Mouse (Mus musculus): ENCODE data around the gene Camk2g. TPM values are rescaled to one million over a fixed set of nuclear protein-coding genes. Genes with fewer than 3 reads are reported as not detected.
"Not testable (repeated sequence)": the region's sequence is repeated elsewhere in the genome, so short reads cannot be mapped to it uniquely, and the experiment has no call there.

Gene Camk2g
- polyA plus RNA-seq, 1 experiment = 74.2 TPM

DNA sequence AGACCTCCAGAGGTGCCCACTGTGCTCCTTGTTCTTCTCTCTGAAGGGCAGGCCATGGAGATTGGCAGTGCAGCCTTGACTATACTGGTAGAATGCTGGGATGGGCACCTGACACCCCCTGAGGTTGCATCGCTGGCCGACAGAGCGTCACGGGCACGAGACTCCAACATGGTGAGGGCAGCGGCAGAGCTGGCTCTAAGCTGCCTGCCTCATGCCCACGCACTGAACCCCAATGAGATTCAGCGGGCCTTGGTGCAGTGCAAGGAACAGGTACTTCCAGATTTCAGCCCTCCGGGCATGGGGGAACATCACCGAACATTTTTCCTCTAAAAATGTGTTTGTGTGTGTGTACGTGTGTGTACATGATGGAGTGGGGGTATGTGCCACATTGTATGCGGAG, 74.1 kb downstream of the Camk2g start:
- peaks cover 80% of the 10 kb centered on the region for H3K36me3 ChIP-seq (ENCODE audit: control insufficient read depth, insufficient read depth)
- no peaks in the 10 kb centered on the region for H3K79me2 ChIP-seq (ENCODE audit: control insufficient read depth, insufficient read depth)
- H3ac ChIP-seq (ENCODE audit: control insufficient read depth, insufficient read length, low read depth) = no peak overlapping the region
- H3K4me3 ChIP-seq (ENCODE audit: insufficient read depth, poor library complexity, severe bottlenecking) = no peak overlapping the region
- TF ChIP-seq USF1 (IDR thresholded peaks at IDR 0.05; ENCODE audit: low read depth) (no peak), CEBPB (IDR thresholded peaks at IDR 0.05; ENCODE audit: low read depth) (no peak), CTCF (IDR thresholded peaks at IDR 0.05; ENCODE audit: control insufficient read depth, insufficient read depth, insufficient read length) (no peak), MYOG (IDR thresholded peaks at IDR 0.05; ENCODE audit: control insufficient read depth, extremely low read depth, insufficient read length) (no peak), MYOD1 (IDR thresholded peaks at IDR 0.05; ENCODE audit: control insufficient read depth, insufficient read length, low read depth) (no peak), FOSL1 (IDR thresholded peaks at IDR 0.05; ENCODE audit: insufficient read depth, low read length, poor library complexity, severe bottlenecking) (no peak), MAX (IDR thresholded peaks at IDR 0.05) (no peak)
- H3K79me3 ChIP-seq (ENCODE audit: low read depth) = no peaks in the 10 kb centered on the region
- H3K27me3 ChIP-seq (ENCODE audit: control insufficient read depth, insufficient read depth, insufficient read length) = no peaks in the 10 kb centered on the region

- no peaks in the 10 kb centered on the region for H3K79me3 ChIP-seq (ENCODE audit: low read depth)
- no peaks in the 10 kb centered on the region for H3K27me3 ChIP-seq (ENCODE audit: control insufficient read depth, insufficient read depth, insufficient read length)
- H3K36me3 ChIP-seq (ENCODE audit: control insufficient read depth, insufficient read depth) = peaks cover 80% of the 10 kb centered on the region
- H3K79me2 ChIP-seq (ENCODE audit: control insufficient read depth, insufficient read depth) = no peaks in the 10 kb centered on the region
- no peak overlapping the region for H3ac ChIP-seq (ENCODE audit: control insufficient read depth, insufficient read length, low read depth)
- TF ChIP-seq FOSL1 (IDR thresholded peaks at IDR 0.05; ENCODE audit: insufficient read depth, low read length, poor library complexity, severe bottlenecking) = no peak
- TF ChIP-seq CTCF (IDR thresholded peaks at IDR 0.05; ENCODE audit: control insufficient read depth, insufficient read depth, insufficient read length) = no peak
- no peak for TF ChIP-seq CEBPB (IDR thresholded peaks at IDR 0.05; ENCODE audit: low read depth)
- no peak for TF ChIP-seq MYOD1 (IDR thresholded peaks at IDR 0.05; ENCODE audit: control insufficient read depth, insufficient read length, low read depth)
- no peak for TF ChIP-seq MYOG (IDR thresholded peaks at IDR 0.05; ENCODE audit: control insufficient read depth, extremely low read depth, insufficient read length)
- TF ChIP-seq MAX (IDR thresholded peaks at IDR 0.05) = no peak
- TF ChIP-seq USF1 (IDR thresholded peaks at IDR 0.05; ENCODE audit: low read depth) = no peak
- no peak overlapping the region for H3K4me3 ChIP-seq (ENCODE audit: insufficient read depth, poor library complexity, severe bottlenecking)
Observed at GRCm38 (mm10) chr14:20718443-20718842, 75.4 kb downstream of the Camk2g start.

DNA sequence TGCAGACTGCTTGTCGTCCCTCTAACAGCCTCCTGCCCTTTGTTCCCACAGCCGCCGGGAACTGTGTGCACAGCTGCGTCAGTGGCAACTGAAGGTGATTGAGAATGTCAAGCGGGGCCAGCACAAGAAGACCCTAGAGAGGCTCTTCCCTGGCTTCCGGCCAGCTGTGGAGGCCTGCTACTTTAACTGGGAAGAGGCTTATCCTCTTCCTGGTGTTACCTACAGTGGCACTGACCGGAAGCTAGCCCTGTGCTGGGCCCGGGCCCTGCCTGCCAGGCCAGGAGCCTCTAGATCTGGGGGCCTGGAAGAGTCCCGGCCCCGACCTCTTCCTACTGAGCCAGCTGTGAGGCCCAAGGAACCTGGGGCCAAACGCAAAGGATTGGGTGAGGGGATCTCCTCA, 80.1 kb downstream of the Camk2g start:
- no peaks in the 10 kb centered on the region for H3K27me3 ChIP-seq (ENCODE audit: control insufficient read depth, insufficient read depth, insufficient read length)
- TF ChIP-seq USF1 (IDR thresholded peaks at IDR 0.05; ENCODE audit: low read depth) = no peak
- no peak for TF ChIP-seq CTCF (IDR thresholded peaks at IDR 0.05; ENCODE audit: control insufficient read depth, insufficient read depth, insufficient read length)
- TF ChIP-seq CEBPB (IDR thresholded peaks at IDR 0.05; ENCODE audit: low read depth) = no peak
- TF ChIP-seq MAX (IDR thresholded peaks at IDR 0.05) = no peak
- no peak for TF ChIP-seq MYOG (IDR thresholded peaks at IDR 0.05; ENCODE audit: control insufficient read depth, extremely low read depth, insufficient read length)
- TF ChIP-seq FOSL1 (IDR thresholded peaks at IDR 0.05; ENCODE audit: insufficient read depth, low read length, poor library complexity, severe bottlenecking) = no peak
- TF ChIP-seq MYOD1 (IDR thresholded peaks at IDR 0.05; ENCODE audit: control insufficient read depth, insufficient read length, low read depth) = no peak
- peaks cover 24% of the 10 kb centered on the region for H3K79me2 ChIP-seq (ENCODE audit: control insufficient read depth, insufficient read depth)
- peaks cover 75% of the 10 kb centered on the region for H3K36me3 ChIP-seq (ENCODE audit: control insufficient read depth, insufficient read depth)
- peaks cover 18% of the 10 kb centered on the region for H3K79me3 ChIP-seq (ENCODE audit: low read depth)
- H3K4me3 ChIP-seq (ENCODE audit: insufficient read depth, poor library complexity, severe bottlenecking) = no peak overlapping the region
- H3ac ChIP-seq (ENCODE audit: control insufficient read depth, insufficient read length, low read depth) = no peak overlapping the region

DNA sequence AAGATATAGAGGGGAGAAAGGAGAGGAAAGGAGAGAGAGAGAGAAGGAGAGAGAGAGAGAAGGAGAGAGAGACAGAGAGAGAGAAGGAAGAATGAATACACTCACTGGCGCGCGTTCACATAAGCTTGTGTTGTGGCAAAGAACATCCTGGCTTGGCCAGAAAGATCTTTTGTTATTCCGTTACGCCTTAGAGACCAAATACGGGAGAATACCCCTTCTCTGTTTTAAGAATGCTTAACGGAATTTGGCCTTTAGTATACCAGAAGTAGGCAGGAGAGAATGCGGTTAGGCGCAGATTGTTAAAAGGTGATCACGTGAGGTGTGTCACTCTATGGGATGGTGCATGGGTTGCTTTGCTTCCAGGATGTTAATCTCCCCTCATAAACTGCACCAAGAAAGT, 85.6 kb downstream of the Camk2g start:
- H3K4me3 ChIP-seq (ENCODE audit: insufficient read depth, poor library complexity, severe bottlenecking) = peak overlapping the region; percentile 89
- peaks cover 38% of the 10 kb centered on the region for H3K79me3 ChIP-seq (ENCODE audit: low read depth)
- peak overlapping the region; percentile 89 for H3ac ChIP-seq (ENCODE audit: control insufficient read depth, insufficient read length, low read depth)
- peaks cover 43% of the 10 kb centered on the region for H3K36me3 ChIP-seq (ENCODE audit: control insufficient read depth, insufficient read depth)
- TF ChIP-seq USF1 (IDR thresholded peaks at IDR 0.05; ENCODE audit: low read depth) (peak; percentile 95), MAX (IDR thresholded peaks at IDR 0.05) (no peak)
- peaks cover 55% of the 10 kb centered on the region for H3K79me2 ChIP-seq (ENCODE audit: control insufficient read depth, insufficient read depth)
- H3K27me3 ChIP-seq (ENCODE audit: control insufficient read depth, insufficient read depth, insufficient read length) = no peaks in the 10 kb centered on the region

DNA sequence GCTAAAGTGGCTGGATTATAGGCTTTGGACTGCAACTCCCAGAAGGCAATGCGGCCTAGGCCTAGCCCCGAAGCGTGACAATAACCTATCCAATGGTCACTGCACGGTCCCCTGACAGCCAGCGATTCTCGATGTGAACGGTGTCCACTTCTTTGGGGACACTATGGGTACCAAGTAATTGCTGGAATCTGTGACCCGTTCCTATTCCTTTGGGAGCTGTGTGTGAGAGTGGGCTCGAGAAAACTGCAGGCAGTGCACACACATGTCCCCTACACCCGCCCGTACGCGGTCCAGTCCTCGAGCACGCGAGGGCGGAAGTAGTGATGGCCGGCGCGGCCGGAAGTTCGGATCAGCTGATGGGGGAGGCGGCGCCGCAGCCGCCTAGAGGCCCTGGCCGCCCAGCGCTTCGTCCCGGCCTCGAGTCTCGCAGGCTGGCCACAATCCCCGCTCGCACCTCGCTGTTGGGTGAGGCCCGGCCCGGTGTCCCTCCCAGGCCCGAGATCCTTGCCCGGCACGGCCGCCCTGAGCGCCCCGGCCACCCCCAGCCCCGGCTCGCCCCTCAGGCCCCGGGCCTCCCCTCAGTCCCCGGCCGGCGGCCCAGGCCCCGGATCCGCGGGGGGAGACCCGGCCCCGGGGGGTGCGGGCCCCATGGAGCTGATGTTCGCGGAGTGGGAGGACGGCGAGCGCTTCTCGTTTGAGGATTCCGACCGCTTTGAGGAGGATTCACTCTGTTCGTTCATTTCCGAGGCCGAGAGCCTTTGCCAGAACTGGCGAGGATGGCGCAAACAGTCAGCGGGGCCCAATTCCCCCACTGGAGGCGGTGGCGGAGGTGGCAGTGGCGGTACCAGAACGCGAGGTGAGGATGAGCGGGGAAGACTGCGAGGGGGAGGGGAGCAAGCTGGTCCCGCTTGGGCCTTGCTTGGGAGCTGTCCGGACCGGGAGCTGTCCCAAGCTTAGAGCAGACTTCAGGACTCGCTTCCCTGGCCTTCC, 86.4 kb downstream of the Camk2g start, which contains the start of gene Zswim8:
TSS of gene Zswim8 (plus strand) at position 352 of the 990 bp plus-strand sequence.
- Histone ChIP-seq H3K36me3 (ENCODE audit: control insufficient read depth, insufficient read depth) (peaks cover 35% of the 10 kb centered on the region), H3K79me2 (ENCODE audit: control insufficient read depth, insufficient read depth) (peaks cover 62% of the 10 kb centered on the region), H3ac (ENCODE audit: control insufficient read depth, insufficient read length, low read depth) (peak within 1 kb of the TSS; percentile 89), H3K27me3 (ENCODE audit: control insufficient read depth, insufficient read depth, insufficient read length) (no peaks in the 10 kb centered on the region), H3K79me3 (ENCODE audit: low read depth) (peaks cover 42% of the 10 kb centered on the region), H3K4me3 (ENCODE audit: insufficient read depth, poor library complexity, severe bottlenecking) (peak within 1 kb of the TSS; percentile 89)
- TF ChIP-seq MYOG (IDR thresholded peaks at IDR 0.05; ENCODE audit: control insufficient read depth, extremely low read depth, insufficient read length) = no peak
- TF ChIP-seq USF1 (IDR thresholded peaks at IDR 0.05; ENCODE audit: low read depth) = peak; percentile 52
- TF ChIP-seq MAX (IDR thresholded peaks at IDR 0.05) = peak; percentile 85
- no peak for TF ChIP-seq FOSL1 (IDR thresholded peaks at IDR 0.05; ENCODE audit: insufficient read depth, low read length, poor library complexity, severe bottlenecking)
- TF ChIP-seq MYOD1 (IDR thresholded peaks at IDR 0.05; ENCODE audit: control insufficient read depth, insufficient read length, low read depth) = no peak
- no peak for TF ChIP-seq CEBPB (IDR thresholded peaks at IDR 0.05; ENCODE audit: low read depth)

DNA sequence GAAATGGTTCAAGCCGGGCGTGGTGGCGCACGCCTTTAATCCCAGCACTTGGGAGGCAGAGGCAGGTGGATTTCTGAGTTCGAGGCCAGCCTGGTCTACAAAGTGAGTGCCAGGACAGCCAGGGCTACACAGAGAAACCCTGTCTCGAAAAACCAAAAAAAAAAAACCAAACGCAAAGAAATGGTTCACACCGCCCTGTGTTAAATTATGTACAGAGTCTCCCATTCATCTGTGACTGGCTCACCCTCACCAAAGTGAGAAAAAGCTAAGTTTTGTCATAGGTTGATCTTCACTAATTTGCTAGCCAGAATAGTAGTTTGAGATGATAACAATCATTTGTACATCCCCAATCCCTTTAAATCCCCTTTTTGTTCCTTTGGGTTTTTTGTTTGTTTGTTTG, 90.4 kb downstream of the Camk2g start:
- H3ac ChIP-seq (ENCODE audit: control insufficient read depth, insufficient read length, low read depth) = peak overlapping the region; percentile 84
- H3K79me2 ChIP-seq (ENCODE audit: control insufficient read depth, insufficient read depth) = peaks cover 75% of the 10 kb centered on the region
- H3K79me3 ChIP-seq (ENCODE audit: low read depth) = peaks cover 58% of the 10 kb centered on the region
- H3K27me3 ChIP-seq (ENCODE audit: control insufficient read depth, insufficient read depth, insufficient read length) = not testable (repeated sequence)
- peaks cover 28% of the 10 kb centered on the region for H3K36me3 ChIP-seq (ENCODE audit: control insufficient read depth, insufficient read depth)
- peak overlapping the region; percentile 84 for H3K4me3 ChIP-seq (ENCODE audit: insufficient read depth, poor library complexity, severe bottlenecking)
